Mouse (Mus musculus): Measurements from ENCODE around the gene Setd3.

DNA sequence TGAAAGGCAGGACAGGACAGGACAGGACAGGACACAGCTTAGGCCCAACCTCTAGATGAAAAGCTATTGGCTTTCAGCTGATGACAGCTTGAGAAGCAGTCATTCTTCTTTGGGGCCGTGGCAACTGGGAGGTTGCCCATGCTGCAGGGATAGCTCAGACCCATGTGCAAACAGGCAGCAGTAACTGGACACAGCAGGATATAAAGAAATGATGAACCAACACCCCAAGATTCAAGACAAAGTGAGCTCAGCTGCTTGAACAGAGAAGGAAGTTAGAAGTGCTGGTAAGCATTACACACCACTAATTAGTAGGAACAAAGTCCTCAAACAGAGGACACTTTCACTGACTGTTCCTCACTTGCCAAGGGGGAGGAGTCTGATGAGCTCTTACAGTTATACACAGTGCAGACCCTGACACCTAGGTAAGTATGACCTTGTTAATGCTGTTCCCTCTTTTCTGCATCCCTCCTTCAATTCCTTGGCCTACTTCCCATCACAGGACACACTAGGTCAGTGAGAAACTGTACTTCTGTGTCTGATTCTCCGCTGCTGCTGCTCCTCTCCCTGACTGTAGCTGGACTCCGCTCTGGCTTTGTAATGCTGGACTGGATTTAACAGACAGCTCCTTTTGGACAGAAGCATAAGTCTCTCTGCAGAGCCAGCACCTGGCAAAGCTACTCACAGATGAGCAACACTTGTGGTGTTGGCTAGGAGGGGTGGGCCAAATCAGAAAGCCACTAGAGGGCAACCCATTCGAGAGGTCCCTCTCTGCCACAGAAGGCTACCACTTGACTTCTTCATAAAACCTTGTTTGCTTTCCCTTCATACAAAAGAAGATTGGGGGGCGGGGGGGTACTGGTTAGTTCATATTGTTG is 35.3 kb downstream of the Setd3 start:
- TF ChIP-seq CTCF (IDR thresholded peaks at IDR 0.05; ENCODE audit: low read depth) (no peak), EP300 (IDR thresholded peaks at IDR 0.05; ENCODE audit: low read depth) (no peak)
